Mouse (Mus musculus) cerebellum, adult 18-20 months (tissue): ENCODE data around the gene Rnf126.

Experiments used
- DNase-seq, 2 experiments: peaks; one replicate each; pipeline ENCODE4 v3.0.0; 2021

The Rnf126 gene

GRCm38 (mm10) chr10:79766508-79767325 is at the start of gene Rnf126:
Rnf126 (minus strand) TSS chr10:79766952.
- peak; percentile 97 to 100 for DNase-seq

- no peak for DNase-seq
Observed at GRCm38 (mm10) chr10:79815671-79816494, 49.1 kb upstream of the Rnf126 start.

GRCm38 (mm10) chr10:79814271-79814842 is 47.6 kb upstream of the Rnf126 start:
- no peak for DNase-seq

GRCm38 (mm10) chr10:79811736-79812637 is 45.2 kb upstream of the Rnf126 start:
- DNase-seq = peak; percentile 86 to 91

- no peak for DNase-seq
Observed at GRCm38 (mm10) chr10:79808728-79809127, 42.0 kb upstream of the Rnf126 start.

GRCm38 (mm10) chr10:79807826-79808225 is 41.1 kb upstream of the Rnf126 start:
- DNase-seq = peak; percentile 47 to 53

GRCm38 (mm10) chr10:79806972-79807371 is 40.2 kb upstream of the Rnf126 start:
- DNase-seq = no peak

GRCm38 (mm10) chr10:79806331-79806730 is 39.6 kb upstream of the Rnf126 start:
- DNase-seq = no peak

- no peak for DNase-seq
Observed at GRCm38 (mm10) chr10:79805636-79806035, 38.9 kb upstream of the Rnf126 start.

- DNase-seq = peak; percentile 67 to 72
Observed at GRCm38 (mm10) chr10:79803716-79804323, 37.1 kb upstream of the Rnf126 start.

GRCm38 (mm10) chr10:79802331-79802971 is 35.7 kb upstream of the Rnf126 start:
- DNase-seq = peak; percentile 33 to 51

GRCm38 (mm10) chr10:79801837-79802236 is 35.1 kb upstream of the Rnf126 start:
- DNase-seq = no peak

- no peak for DNase-seq
Observed at GRCm38 (mm10) chr10:79800508-79800907, 33.8 kb upstream of the Rnf126 start.

- DNase-seq = no peak
Observed at GRCm38 (mm10) chr10:79798289-79798928, 31.7 kb upstream of the Rnf126 start.

GRCm38 (mm10) chr10:79797326-79797725 is 30.6 kb upstream of the Rnf126 start:
- peak in 1 of 2 experiments; percentile 39 for DNase-seq

- DNase-seq = no peak
Observed at GRCm38 (mm10) chr10:79795905-79796304, 29.2 kb upstream of the Rnf126 start.

GRCm38 (mm10) chr10:79794491-79794931 is 27.8 kb upstream of the Rnf126 start:
- DNase-seq = peak; percentile 48 to 57

- DNase-seq = peak; percentile 59 to 63
Observed at GRCm38 (mm10) chr10:79793738-79794490, 27.2 kb upstream of the Rnf126 start.

GRCm38 (mm10) chr10:79793051-79793737 is 26.4 kb upstream of the Rnf126 start, which contains the start of gene Palm:
Palm (plus strand) TSS chr10:79793572.
- DNase-seq = peak; percentile 81 to 95
